Mouse (Mus musculus) adrenal gland, adult 8-10 months (tissue): ENCODE data around the gene Arih2. TPM values are rescaled to one million over a fixed set of nuclear protein-coding genes. Genes with fewer than 3 reads are reported as not detected.
A peak's percentile ranks its signal among the peaks of the same experiment; 100 is the strongest.
"Not testable (repeated sequence)": the region's sequence is repeated elsewhere in the genome, so short reads cannot be mapped to it uniquely, and the experiment has no call there.

ENCODE experiments used
- DNase-seq: peaks from one replicate; pipeline ENCODE4 v3.0.0; 2022
- total RNA-seq, 4 experiments: library from RNA; stranded (reverse); gene quantifications; 2 replicates each; pipeline ENCODE4 v1.2.4; 2022

The Arih2 gene
- total RNA-seq = 10 to 100 TPM; 53.4 to 73.7 (median 61.0) TPM

DNA sequence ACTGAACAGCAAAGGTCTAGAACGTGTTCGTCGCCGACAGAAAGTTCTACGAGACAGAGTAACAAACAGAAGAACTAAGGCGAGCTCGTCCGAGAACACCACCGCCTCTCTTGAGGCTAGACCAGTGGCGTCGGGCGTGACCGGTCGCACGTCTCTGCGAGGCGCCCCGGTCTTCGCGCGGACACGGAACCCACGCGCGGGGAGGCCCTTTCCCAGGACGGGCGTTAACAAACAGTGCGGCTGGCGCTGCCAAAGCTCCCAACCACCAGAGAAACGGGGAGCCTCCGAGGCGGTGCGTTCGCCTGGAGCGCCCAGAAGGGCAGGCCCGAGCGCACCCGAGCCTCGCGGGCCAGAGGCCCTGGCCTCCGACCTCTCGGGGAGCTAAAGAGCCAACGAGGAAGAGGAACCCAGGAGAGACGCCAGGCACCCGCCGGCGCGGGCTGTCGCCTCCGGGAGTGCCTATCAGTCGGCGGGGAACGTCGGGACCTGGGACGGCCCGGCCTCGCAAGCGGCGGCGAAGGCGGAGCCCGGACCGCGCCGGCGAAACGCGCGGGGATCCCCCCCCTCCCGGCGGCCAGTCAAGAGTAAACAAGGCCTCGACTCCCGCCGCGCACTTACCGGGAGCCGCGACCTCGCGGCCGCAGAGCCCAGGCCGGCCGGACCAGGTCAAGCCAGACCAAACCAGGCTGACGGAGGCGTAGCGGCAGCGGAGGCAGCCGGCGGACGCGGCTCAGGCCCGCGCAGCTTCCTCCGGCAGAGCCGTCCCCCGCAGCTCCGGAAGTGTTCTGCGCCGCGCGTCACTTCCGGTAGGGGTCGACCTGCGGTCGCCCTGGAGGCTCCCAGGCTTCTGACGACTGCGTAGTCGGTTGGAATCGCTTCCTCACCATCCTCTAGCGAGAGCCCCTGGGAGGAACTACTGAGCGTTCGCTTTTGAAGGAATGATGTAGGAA, at the start of gene Arih2:
Arih2 (minus strand) TSS at position 776 of the 950 bp plus-strand sequence.
- peak; percentile 85 for DNase-seq

DNA sequence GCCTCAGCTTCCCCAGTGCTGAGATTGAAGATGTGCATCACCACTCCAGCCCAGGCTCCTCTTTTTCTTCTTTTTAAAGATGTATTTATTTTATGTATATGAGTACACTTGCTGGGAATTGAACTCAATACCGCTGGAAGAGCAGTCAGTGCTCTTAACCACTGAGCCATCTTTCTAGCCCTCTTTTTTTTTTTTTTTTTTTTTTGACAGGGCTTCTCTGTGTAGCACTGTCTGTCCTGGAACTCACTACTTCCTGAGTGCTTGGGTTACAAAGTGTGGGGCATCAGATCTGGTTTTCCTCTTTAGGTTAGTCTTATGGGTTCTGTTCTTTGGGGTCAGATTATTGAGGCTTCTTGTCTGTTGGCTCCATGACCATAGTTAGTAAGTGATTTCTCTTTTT, 45.3 kb upstream of the Arih2 start:
- DNase-seq = no peak

DNA sequence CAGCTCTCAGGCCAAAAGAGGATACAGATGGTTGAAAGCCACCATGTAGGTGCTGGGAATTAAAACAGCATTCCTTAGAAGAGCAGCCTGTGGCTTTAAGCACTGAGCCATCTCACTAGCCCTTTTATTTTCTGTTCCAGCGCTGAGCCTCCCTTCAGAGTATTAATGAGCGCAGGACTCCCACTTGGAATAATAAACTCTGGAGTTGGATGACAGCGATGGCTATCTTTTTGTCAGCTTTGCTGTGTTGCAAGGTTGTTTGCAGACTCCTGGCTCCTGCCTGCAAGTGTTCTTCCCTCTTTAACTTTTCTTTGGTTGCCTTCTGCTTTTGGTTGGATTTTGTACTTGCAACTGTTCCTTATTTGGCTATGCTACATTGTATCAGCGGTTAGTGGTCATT, 44.8 kb upstream of the Arih2 start:
- no peak for DNase-seq

DNA sequence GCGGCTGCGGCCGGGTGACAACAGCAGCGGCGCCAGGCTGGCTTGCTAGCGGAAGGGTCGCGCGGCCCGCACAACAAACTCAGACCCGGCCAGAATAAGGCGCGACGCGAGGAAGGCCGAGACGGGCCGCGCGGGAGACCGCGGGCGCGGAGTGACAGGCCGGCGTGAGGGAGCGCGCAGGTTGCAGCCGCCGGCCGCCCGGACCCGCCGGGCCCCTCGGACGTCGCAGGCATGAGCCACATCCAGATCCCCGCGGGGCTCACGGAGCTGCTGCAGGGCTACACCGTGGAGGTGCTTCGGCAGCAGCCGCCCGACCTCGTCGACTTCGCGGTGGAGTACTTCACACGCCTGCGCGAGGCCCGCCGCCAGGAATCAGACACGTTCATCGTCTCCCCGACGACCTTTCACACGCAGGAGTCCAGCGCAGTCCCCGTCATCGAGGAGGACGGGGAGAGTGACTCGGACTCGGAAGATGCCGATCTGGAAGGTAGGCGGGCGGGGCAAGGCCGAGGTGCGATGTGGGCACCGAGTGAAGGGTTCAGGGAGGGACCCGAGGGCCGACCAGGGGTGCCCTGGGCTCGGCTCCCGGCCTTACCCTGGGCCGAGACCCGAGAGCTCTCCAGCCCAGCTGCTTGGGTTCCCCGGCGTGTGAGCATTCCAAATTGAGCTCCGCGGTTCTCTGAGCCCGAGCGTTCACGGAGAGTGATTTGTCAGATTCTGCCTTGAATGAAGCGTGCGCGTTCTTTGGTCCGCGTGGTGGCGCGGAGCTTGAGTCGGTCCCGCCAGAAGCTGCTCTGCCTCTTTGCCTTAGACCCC, 43.2 kb upstream of the Arih2 start:
- peak; percentile 47 for DNase-seq

DNA sequence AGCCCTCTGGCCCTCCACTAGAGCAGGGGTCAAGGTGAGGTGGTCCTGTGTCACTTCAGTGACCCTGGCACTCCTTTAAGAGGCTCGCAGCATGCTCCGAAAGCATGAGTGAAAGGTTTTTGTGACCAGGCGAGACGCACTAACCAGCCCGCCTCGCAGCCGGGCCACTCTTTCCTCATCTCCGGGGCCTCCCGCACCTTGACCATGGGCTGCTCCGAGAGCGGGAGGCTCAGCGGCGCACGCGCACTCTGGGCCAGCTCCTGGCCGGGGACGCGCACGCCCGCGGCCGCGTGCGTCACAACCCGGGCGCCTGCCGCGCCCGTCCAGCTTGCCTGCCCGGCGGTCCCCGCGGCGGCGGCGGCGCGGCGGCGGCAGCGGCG, 42.6 kb upstream of the Arih2 start:
- peak; percentile 86 for DNase-seq

DNA sequence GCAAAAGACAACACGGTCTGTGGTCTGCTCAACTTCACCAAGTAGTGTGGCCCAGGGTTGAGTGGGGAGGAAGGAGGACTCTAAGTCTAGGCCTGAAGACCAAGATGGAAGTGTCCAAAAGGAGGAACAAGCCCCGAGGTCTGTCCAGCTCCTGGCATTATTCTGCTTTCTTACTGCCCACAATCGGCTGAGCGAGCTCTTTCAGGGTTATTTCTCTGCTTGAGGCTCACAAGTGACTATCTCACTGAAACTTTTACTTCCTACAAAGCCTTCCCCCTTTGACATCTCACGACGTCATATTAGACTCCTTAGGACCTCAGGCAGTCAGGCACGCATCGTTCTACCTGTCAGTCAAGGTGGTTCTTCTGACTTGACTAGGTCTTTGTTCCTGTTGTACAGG, 42.2 kb upstream of the Arih2 start:
- DNase-seq = no peak

DNA sequence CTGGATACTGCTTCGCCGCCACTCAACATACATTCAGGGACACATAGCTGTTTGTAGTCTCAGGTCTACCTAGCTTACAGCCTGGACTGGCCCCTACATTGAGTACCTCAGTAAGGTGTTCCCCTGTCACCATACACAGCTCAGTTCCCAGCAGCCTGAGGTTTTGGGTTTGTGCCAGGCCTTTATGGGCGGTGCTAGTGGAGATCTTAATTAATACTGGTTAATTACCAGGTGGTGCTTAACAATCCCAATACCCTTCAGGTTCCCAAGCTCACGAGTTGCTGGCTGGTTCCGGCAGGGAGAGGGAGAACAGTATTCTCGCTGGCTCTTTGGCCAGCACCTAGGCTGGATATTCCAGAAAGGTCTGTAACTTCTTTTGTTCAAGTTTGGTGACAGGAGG, 41.7 kb upstream of the Arih2 start:
- DNase-seq = no peak

DNA sequence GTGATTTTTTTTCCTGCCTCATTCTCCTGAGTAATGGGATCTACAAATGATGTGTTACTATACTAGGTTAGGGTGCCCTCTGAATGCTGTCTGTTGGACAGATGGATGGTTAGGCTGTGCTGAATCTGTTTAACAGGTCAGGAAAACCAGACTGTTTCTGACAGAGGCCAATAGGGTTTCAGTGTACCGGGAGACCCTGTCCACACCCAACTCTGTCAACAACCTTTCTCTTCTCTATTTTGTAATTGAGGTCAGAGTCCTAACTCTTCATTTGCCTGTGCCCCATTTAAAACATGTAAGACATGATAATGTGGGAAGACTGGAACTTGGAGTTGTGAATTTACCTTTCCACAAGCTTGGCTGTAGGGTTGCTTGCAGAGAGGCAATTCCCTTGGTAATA, 40.8 kb upstream of the Arih2 start:
- no peak for DNase-seq

DNA sequence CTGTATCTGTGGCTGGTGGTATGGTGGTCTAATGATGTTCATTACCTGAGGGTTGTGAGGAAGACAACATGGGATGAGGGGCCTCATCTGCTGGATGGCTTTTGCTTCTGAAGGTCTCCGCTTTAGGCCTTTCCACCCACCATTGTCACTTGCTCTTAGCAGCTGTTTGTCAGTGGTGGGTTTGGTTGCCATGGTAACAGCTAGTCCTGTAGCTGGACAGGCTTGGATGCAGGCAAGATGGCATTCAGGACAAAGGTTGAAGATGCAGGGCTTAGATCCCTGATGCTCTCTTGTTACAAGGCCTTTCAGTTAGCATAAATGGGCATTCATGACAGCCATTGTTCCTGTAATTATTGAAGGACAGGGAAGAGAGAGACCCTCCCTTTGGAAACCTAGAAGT, 39.9 kb upstream of the Arih2 start, which contains the start of gene Prkar2a:
Prkar2a (plus strand) TSS at position 209 of the 400 bp plus-strand sequence.
- DNase-seq = no peak

DNA sequence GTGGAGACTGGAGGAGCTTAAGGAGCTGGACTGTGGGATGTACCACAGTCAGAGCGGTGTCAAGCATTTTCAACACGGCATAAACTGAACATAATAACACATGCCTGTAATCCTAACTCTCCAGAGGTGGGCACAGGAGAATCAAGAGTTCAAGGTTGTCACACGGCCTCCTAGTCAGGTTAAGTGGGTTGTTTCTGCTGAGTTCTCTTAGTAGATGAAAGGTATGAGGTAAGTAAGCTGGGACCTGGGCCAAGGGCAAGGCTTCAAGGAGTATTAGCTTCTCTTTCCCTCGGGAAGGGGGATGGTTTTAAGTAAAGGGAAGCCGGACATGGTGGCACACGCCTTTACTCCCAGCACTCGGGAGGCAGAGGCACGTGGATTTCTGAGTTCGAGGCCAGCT, 39.3 kb upstream of the Arih2 start:
- DNase-seq = peak; percentile 21

DNA sequence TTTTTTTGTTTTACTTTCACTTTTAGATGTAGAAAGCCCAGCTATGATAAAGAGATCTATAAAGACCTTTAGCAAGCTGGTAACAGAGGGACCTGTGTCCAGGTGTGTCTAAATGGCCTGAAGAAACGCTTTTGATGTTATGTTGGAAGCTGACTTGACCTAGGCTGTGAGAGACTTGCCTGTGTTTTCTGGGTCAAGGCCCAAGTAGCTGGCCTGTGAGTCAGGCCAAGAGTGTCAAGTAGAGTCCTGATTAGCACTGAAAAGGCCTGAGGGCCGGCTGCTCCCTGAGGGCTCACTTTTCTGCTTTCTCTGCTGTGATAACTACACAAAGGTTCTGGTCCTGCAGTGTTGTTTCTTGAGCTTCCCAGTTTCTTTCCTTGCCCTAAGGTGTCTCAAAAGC, 38.5 kb upstream of the Arih2 start:
- peak; percentile 46 for DNase-seq

DNA sequence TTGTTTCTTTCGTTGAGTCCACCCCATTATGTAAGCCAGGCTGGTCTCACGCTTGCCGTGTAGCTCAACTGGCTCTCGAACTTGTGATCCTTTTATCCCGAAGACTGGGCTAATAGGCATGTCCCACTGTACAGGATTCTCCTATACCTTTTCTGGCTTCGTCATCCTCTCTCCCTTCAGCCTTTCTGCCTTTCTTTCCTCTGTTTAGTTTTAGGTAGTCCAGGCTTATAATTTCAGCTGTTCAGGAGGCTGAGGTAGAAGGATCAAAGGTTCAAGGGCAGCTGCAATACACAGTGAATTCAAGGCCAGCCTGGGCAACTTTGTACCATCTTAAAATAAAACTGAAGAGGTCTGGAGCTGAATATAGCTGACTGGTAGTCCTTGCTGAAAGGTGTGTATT, 38.0 kb upstream of the Arih2 start:
- DNase-seq = no peak

DNA sequence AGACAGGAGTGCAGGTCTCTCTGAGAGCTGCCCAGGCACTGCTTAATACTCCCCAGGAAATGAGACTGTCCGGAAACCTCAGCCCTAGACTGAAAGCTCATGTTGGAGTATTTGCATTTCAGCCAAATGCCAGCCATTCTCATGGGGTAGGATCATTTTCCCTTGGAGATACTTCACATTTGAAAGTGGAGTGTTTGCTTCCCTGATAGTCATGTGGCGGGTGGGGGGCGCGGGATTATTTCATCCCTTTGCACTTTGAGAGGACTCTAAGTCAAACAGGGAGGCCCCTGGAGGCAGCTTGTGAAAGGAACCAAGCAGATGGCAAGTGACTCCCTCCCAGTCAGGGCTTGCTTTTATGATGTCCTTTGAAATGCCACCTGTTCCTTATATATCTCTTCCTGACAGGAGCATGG, 37.3 kb upstream of the Arih2 start:
- no peak for DNase-seq

DNA sequence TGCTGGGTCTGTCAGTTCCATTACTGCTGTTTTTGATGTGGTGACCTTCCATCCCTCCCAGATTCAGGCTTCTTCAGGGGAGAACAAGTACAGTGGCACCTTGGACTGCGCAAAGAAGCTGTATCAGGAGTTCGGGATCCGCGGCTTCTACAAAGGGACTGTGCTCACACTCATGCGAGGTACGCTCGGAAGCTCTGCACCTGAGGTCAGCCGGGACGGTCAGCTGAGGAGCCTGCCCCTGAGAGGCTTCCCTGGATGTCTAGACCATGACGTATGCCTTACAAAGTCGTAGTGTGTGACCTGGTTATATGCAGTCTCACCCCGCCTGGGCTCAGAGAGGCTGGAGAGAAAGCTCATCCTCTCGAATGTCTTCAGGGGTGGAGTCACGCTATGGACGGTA, 30.8 kb upstream of the Arih2 start:
- DNase-seq = no peak

DNA sequence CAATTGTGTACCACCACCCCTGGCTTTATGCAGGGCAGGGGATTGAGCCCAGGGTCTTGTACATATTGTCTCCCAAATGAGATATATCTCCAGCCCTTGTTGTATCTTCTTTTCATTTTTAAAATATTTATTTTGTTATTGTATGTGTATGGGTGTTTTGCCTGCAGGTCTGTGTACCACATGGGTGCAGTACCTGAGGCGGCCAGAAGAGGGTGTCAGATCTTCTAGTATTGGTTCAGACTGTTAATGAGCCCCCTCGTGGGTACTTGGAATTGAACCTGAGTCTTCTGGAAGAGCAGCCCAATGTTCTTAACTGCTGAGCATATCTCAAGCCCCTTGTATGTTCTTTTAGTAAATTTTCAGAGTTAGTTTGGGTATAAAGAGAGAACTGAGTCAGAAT, 24.0 kb upstream of the Arih2 start:
- DNase-seq = no peak

DNA sequence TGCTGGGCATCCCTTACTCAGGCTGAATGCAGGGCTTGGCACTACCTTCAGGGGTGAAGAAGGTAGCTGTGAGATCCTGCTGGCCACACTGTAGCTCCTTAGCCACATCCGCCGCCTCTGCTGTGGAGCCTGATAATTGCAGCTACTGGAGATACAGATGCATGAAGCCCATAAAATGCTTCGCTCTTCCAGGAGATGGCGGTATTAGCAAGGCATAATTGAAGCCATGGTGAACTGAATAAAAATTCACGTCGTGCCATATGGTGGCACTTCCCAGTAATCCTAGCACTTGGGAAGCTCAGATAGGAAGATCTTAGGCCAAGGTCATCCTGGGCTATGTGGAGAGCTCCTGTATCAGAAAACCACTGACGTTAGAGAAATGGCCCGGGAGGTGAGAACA, 20.7 kb upstream of the Arih2 start:
- no peak for DNase-seq

DNA sequence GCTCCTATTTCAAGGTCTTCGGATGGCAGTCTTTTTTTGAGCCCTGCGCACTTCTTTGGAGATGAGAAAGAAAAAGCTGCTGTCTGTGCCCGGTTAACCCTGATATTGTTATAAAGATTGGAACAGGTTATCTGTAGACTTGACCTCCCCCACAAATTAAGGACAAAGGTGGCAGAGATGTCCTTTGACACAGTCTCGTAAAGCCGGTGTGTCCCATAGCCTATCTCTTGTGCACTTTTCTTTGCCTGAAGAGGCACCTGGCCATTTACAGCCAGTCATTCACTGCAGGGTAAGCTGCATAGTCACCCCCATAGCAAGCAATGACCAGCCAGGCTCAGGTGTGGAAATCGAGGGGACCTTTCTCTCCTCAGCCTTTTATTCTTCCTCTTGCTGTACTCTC, 13.5 kb upstream of the Arih2 start:
- DNase-seq = no peak

DNA sequence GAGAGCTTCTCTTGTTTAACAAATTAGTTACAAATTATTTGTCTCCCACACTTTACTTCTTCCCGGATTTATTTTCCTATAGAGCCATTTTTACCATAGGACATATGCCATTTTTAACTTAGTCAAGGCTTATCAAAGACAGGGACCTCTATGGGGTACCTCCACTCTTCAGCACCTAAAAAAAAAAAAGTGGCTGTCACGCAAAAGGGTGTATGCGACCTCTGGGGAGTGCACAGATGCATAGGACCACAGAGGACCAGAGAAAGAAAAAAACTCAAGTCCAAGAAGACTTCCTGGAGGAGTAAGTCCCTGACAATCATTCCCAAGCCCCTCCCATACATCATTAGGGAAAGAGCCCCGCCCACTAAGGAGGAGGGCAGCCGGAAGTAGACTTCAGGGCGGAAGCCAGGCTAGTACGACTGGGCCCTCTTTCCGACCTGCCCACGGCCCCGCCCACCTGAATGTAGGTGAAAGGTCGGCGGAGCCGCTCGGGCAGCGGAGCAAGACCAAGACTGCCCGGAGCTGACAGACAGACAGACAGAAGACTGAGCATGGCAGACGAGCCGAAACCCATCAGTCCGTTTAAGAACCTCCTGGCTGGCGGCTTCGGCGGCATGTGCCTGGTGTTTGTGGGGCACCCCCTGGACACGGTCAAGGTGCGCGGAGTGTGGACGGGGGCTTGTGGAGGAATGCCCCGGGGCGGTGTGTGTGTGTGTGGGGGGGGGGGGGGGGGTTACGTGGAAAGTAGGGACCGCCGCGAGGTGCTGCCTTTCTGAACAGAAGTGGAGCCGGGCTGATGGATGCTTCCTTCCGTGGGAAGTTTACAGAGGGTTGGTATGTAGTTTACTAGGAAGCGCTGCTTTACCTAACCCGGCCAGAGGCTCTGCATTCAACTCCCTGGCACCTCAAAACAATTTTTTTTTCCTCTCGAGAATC, 12.8 kb upstream of the Arih2 start, which contains the start of gene Slc25a20:
Slc25a20 (plus strand) TSS at position 412 of the 936 bp plus-strand sequence.
- peak; percentile 86 for DNase-seq

DNA sequence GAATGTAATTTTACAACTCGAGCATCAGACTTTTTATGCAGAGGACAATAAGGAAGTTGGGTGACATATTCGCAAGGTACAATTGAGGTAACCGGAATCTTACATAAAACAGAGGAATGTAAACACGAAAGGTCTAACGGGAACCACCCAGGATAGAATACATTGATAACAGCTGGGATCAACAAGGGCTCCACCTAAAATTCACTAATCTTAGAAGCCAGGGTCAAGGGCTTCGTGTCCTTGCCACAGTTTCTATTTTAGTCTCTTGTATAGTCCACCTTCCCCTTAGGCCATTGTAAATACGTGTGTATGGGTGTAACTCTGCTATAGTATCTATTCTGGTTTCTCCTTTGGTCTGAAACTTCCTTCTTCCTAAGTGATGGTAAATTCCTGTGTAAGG, 6.7 kb upstream of the Arih2 start:
- not testable (repeated sequence) for DNase-seq

DNA sequence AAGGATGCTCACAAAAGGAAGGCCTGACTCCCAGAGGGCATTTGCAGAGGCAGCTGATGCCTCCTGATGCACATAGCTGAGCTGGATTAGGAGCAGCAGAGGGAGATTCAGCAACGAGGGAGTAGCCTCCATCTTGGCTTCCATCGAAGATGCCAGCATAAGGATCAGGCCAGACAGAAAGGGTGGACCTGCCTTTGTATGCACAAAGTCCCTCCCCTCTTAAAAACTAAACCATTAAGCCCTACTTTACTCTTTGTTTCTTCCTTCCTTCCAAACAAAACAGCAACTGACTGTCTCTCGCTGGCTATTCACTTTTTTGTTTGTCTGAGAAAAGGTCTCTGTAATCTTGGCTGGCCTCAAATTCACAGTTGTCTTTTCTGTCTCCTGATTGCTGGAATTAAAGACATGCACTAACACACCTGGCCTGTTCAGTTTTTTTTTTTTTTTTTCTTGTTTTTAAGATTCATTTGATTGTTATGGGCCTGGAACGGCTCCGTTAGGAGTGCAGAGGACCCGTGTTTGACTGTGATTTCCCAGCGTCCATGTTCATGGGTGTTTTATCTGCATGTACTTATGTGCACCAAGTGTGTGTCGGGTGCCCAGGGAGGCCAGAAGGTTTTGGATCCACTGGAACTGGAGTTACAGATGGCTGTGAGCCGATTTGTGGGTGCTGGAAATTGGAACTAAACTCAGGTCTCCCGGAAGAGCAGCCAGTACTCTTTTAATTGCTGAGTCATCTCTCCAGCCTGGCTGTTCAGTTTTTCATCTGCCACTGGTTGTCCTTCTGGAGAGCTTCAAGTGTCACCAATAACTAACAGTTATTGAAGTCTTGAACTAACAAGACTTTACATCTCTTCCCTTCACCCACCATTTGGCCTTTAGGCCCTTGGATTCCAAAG, 5.6 kb upstream of the Arih2 start:
- no peak for DNase-seq
